Mouse (Mus musculus): ENCODE data around the gene Mien1. TPM values are rescaled to one million over a fixed set of nuclear protein-coding genes. Genes with fewer than 3 reads are reported as not detected.

Gene Mien1
- total RNA-seq, 2 experiments from 2014 or later, result 28.0 to 31.6 TPM

GRCm38 (mm10) chr11:98428436-98428835 lies 10.4 kb downstream of the Mien1 start:
- no peak for DNase-seq

- no peak for DNase-seq
Measured at GRCm38 (mm10) chr11:98426592-98426991, 12.2 kb downstream of the Mien1 start.

GRCm38 (mm10) chr11:98418939-98419547 lies 19.7 kb downstream of the Mien1 start:
- DNase-seq, result no peak

GRCm38 (mm10) chr11:98418273-98418672 lies 20.5 kb downstream of the Mien1 start:
- DNase-seq, result no peak

GRCm38 (mm10) chr11:98417074-98417473 lies 21.7 kb downstream of the Mien1 start:
- no peak for DNase-seq

GRCm38 (mm10) chr11:98414162-98414561 lies 24.6 kb downstream of the Mien1 start:
- DNase-seq, result no peak

- no peak for DNase-seq
Measured at GRCm38 (mm10) chr11:98413731-98414130, 25.1 kb downstream of the Mien1 start.

- DNase-seq, result peak; percentile 41
Measured at GRCm38 (mm10) chr11:98412797-98413301, 25.9 kb downstream of the Mien1 start.

GRCm38 (mm10) chr11:98412273-98412796 lies 26.5 kb downstream of the Mien1 start, which contains the start of gene Erbb2:
Gene Erbb2, plus strand, starts transcription at chr11:98412470.
- DNase-seq, result peak; percentile 66

- no peak for DNase-seq
Measured at GRCm38 (mm10) chr11:98409341-98409822, 29.4 kb downstream of the Mien1 start.

- DNase-seq, result no peak
Measured at GRCm38 (mm10) chr11:98408872-98409271, 29.9 kb downstream of the Mien1 start.

GRCm38 (mm10) chr11:98406621-98407020 lies 32.2 kb downstream of the Mien1 start:
- DNase-seq, result no peak

- DNase-seq, result no peak
Measured at GRCm38 (mm10) chr11:98400816-98401215, 38.0 kb downstream of the Mien1 start.

GRCm38 (mm10) chr11:98400161-98400726 lies 38.5 kb downstream of the Mien1 start, which contains the start of gene Pgap3:
Gene Pgap3, minus strand, starts transcription at chr11:98400490.
- peak; percentile 80 for DNase-seq

- DNase-seq, result no peak
Measured at GRCm38 (mm10) chr11:98397946-98398345, 40.8 kb downstream of the Mien1 start.

GRCm38 (mm10) chr11:98395041-98395440 lies 43.8 kb downstream of the Mien1 start:
- peak; percentile 28 for DNase-seq

GRCm38 (mm10) chr11:98394301-98394700 lies 44.5 kb downstream of the Mien1 start:
- peak; percentile 21 for DNase-seq

GRCm38 (mm10) chr11:98393317-98393716 lies 45.5 kb downstream of the Mien1 start:
- DNase-seq, result peak; percentile 35

GRCm38 (mm10) chr11:98392645-98393044 lies 46.1 kb downstream of the Mien1 start:
- no peak for DNase-seq

- DNase-seq, result no peak
Measured at GRCm38 (mm10) chr11:98392034-98392433, 46.8 kb downstream of the Mien1 start.

- DNase-seq, result no peak
Measured at GRCm38 (mm10) chr11:98390141-98390540, 48.6 kb downstream of the Mien1 start.

- peak; percentile 49 for DNase-seq
Measured at GRCm38 (mm10) chr11:98389221-98389780, 49.5 kb downstream of the Mien1 start.

GRCm38 (mm10) chr11:98388282-98388681 lies 50.5 kb downstream of the Mien1 start:
- DNase-seq, result no peak

Data from gastrocnemius, postnatal 10 days (tissue).